Mouse (Mus musculus) frontal cortex, postnatal 10 days (tissue): ENCODE measurements around the gene Ehbp1.

ENCODE experiments used
- DNase-seq, 2 experiments: peaks; one replicate each; pipeline ENCODE4 v3.0.0; 2022; ENCODE audit warnings: low spot score in 2 of 2, mixed read lengths in 1 of 2

Gene Ehbp1

DNA sequence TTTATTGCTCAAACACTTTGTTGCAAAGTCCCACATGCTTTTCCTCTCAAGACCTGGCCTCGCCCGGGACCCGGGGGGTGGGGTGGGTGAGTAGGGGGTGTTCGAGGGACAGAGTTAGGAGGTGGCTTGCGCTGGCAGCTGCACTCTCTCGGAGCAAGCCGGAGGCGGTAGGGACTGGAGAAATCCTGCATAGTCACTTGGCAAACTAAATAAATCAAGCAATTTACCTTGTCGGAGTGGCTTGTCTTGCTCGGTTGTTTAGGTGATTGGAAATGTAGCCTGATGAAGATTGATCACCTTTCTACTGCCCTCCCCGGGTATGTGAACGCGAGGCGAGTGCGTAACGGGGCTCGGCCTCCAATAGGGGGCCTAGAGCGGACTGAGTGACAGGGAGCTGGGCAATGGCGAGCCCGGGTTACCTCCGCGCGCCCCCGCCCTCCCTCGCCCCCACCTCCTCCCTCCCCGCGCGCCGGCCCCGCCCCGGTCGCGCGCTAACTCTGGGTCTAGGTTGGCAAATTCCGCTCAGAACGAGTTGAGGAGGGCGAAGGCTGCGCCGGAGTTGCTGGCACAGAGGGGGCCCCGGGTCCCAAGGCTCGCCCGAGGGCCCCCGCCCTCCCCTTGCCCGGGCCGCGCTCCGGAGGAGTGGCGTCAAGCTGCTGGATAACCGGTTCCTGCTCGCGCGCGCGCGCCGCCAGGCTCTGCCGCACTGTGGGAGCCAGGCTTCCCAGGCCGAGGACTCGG, 340.6 kb downstream of the Ehbp1 start:
- peak; percentile 36 to 65 for DNase-seq

DNA sequence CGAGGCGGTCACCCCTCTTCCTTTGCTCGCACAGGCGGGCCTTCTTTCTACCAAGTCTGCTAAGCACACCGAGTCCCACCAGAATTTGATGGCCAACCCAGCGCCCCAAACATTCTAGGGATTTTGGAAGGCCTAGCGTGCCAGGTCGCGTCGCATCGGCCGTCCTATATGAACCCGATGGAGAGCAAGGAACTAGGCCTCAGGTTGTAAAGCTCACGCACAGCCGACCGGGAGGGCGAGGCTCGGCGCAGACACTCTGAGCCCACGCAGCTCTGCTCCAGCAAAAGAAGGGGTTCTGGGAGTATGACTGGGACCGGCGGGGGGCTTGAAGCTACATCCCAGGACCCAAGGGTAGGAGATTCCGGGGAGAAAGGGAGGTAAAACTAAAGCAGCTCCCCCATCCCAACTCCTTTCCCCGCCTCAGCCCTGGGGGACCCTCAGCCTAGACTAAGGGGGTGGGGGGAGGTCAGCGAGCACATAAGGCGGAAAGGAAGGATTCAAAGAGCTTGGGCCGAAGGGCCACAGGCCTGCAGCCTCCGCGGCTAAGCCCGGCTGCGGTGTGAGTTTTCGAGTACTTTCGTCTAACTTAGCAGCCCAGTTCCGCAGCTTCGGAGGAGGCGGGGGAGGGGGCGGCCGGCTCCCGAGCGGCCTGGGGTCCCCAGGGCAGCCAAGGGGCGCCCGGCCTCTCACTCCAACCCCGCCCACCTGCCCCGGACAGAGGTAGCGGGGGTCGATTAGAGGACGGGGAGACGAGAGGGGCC, 341.6 kb downstream of the Ehbp1 start:
- peak in 1 of 2 experiments; percentile 14 for DNase-seq

DNA sequence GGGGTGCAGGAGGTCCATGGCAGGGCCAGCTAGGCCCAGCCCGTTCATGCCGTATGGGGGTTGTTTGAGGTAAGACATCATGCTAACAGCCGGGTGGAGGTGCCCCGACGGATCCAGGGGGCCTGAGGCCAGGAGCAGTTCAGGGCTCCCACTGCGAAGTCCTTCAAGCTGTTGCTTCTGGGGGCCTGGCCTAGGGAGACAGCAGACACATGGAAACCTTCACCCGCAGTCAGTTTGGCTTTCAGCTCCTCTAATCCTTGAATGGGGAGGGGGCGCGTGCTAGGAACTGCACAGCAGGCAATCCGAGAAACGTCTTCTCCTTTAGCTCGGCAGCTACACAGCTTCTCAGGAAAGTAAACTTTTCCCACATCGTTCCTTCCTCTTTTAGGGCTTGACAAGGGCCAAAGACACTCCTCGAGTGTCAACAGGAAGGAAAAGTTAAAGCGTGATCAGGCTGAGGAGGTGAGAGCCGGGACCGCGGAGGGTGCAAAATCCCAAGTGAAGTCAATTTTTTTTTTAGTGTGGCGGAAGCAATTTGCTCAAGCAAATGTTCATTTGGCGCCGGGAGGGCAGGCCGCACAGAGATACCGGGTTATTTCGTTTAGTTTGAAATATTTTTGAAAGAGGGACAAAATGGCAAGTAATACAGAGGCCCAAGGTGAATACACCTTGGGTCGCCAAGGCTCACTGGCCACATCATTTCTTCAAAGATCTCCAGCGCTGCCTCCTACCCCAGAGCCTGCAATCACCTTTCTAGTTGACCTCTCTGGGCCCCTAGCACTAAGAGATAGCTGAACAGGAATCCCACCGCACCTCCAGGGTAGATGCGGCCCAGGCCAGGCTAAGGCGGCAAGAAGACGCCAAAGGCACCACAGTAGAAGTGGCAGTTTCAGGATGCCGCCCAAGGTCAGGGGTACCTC, 342.4 kb downstream of the Ehbp1 start:
- peak in 1 of 2 experiments; percentile 9 for DNase-seq

DNA sequence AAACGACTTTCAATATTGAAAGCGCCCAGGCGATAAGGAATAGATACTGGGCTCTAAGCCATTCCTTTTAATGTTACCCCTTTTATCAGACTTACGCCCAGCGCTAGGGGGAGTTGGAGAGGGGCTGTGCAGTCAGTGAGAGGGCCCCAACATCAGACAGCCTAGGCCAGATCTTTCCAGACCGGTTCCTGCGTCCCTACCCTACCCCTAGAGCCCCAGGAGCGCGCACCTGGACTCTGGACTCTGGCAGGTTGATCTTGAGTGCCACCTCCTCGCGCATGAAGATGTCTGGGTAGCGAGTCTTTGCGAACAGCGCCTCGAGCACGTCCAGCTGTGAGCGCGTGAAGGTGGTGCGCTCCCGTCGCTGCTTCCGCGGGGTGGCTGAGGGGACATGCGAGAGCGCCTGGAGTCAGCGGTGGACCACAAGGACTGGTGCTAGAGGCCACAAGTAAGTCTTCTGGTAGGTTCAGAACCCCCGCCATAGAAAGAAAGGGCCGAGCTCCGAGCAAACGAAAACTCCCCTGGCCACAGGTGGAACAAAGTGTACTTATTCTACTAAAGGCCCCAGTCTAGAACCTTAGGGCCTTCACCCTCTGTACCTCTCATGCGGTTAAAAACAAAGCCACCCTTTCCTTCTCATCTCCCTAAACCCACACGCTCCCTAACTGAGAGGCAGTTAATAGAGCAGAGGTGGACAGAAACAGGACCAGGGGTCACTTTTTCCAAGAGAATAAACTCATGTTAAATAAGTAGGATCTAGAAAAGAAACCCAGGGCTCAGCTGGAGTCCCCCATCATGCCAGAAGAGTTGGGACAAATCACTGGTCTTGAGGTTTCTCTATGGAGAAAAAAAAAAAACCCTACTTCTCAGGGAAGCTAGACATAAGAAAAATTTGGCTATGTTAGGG, 343.7 kb downstream of the Ehbp1 start:
- no peak for DNase-seq

DNA sequence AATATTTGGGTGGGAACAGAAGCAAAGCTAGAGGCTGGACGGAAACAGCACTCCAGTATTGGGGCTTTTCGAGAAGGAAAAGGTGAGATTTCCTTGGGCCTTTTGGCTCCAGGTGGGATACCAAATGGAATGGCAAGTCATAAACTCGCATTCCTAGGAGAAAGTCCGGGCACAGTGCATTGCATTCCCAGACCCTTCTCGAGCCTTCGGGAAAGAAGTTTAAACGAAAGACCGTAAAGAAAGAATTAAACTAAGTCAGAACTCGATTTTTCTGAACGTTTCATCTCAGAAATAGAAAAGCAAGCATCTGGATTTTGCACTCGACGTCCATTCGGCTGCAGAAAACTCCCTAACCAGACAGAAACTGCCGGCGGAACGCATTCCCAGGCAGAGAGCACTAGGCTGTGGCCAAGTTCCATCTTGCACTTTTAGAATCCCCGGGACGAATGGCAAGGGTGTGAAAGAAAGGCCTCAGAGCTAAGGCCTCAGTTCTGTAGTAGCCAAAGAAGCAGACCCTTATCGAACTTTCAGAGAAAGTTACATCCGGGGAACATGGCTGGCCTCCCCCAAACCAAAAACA, 344.4 kb downstream of the Ehbp1 start:
- DNase-seq, result no peak

DNA sequence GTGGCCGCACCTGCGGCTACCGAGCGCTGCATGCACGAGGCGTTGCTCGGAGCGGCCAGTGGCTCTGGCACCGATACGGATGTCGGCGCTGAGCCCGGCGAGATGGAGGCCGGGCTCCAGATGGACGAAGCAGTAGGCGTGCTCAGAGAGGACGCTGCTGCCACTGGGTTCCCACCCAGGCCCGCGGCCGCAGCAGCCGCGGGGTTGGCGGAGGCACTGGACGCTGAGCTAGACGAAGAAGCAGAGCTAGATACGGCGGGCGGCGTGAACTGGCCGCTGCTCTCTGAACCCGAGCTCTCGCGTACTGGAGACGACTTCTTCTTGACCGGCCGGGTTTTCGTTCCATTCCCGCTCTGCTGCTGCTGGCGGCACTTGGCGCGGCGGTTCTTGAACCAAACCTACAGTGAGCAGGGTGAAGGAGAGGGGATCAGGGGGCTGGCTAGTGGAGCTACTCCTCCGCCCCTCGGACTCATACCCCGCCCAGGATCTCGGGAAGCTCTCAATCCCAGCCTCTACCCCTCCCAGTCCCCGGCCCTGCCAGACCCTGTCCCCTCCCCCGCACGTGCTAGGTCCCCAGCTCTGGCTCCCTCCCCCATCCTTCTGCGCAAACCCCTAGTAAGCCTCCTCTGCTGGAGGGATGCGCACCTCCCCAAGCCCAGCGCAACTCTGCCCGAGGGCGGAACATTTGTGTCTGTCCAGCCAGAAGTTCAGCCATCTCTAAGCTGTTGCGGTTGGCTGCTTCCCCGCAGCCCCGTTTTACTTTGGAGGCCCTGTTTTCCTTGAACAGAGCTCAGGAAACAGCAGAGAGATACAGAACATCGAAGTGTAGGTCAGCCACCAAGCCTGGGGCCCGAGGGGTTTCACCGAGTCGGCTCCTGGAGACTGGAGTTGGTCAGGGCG, 345.2 kb downstream of the Ehbp1 start:
- peak; percentile 46 to 54 for DNase-seq

DNA sequence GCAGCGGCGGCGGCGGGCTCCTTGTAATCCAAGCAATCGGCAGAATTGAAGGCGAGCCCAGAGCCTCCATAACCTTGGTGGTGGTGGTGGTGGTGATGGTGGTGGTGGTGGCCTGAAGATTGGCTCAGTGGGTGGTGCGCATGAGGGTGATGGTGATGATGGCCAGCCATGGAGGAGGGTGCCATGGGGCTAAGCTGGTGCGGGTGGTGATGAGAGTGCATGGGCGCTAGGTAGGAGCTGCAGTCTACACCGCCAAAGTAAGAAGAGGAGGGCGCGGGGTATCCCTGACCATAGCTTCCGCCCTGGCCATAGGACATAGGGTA, 345.8 kb downstream of the Ehbp1 start:
- no peak for DNase-seq

DNA sequence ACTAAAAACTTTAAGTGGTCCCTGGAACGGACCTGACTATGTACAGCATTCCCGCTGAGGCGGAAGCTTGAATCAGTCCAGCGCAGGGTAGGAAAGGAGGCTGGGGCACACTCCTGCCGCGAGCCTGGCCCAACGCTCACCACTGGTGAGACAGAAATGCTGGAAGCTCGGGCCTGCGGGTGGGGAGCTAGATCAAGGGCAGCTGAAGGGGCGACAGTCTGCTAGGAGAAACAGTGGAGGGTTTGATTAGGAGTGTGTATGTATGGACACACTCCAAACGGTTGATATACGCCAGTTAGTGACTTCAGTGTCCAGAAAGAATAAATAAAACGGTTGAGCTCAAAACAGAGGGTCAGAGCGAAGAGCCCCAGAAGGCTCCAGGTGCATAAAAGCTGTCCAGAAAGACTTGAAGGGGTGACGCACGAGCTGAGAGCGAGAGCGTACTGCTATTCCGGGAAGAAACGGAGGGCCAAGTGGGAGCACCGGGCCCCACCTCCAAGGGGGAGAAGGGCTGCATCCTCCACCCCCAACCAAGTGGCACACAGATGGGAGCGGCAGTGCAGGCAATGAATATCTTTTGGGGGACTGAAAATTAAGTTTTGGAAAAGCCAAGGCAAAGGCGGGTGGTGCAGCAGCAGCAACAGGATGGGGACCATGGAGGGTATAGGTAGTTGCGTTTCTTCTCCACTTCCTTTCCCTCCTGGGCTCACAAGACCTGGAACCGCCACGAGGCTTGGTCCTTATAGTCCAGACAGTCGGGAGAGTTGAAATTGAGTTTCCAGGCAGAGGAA, 346.4 kb downstream of the Ehbp1 start:
- peak in 1 of 2 experiments; percentile 24 for DNase-seq

DNA sequence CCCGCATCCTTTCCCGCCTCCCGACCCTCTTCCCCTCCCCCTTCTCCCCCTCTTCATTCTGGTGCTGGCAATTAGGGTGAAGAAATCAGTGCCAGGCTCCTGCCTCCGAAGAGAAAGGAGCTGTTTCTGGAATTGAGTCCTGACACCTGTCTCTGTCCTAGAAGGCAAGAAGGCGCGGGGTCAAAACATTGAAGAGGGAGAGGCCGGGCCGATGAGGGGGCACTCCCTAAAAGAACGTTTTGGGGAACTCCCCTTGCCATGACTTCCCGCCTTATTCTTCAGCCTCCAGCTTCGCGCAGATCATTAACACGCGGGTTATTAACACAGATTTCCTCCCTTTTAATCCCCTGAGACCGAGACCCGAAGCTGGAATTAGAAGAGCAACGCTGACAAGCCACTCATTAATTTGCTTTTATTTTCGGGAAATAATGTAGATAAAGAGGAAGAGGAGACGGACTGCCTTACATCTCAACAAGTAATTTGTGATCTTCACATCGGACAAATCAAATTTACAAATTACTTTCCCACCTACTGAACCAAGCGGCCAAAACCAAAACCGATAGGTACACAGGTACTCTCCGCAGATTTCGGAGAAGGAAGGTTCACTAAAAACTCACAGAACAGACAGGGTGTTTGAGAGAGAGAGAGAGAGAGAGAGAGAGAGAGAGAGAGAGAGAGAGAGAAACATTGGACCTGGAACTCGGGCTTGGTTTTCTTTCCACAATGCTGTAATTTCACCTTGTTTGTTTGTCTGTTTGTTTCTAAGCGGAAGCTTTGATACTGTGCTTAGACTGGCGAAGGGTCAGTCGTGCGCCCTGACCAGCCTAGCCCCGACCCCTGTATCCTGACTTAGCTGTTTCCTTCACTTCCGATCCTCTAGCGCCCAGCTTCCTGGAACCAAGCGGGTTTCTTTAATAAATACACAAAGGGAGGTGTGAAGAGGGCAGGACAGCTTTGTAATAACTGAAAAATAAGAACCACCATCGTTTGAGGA, 347.4 kb downstream of the Ehbp1 start:
- DNase-seq, result no peak

DNA sequence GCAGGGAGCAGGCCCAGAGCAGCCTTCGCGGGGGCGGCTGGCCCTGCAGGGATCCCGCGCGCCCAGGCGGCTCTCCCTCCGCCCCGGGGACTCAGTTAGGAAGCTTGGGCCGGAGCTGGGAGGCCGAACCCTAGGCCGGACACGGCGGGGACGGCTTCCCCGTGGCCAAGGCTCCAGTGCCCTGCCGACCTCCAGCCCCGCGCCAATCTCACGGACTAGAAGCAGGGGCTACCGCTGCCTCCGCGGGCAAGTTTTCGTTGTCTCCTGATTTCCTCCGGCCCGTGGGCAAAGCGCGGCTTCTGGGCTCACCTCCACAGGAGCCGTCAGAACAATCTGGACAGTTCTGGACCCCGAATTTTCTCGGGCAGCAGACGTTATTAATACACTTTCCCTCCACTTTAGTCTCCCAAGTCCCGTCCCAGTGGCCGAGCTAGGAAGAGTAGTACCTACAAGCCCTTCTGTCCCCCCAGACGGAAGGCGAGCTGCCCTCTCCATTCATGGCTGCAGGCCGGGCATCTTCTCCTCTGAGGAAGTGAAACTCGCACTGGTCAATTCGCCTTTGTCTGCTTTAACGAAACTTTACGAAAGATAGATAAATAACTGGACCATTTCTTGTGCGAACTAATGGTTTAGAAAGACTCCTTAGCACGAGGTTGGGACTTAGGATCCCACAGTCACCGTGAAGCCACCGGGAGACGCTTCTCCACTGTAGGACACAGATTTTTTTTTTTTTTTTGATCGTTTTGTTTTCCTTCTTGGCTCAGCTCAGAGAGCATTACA, 348.3 kb downstream of the Ehbp1 start:
- DNase-seq, result peak in 1 of 2 experiments; percentile 30

DNA sequence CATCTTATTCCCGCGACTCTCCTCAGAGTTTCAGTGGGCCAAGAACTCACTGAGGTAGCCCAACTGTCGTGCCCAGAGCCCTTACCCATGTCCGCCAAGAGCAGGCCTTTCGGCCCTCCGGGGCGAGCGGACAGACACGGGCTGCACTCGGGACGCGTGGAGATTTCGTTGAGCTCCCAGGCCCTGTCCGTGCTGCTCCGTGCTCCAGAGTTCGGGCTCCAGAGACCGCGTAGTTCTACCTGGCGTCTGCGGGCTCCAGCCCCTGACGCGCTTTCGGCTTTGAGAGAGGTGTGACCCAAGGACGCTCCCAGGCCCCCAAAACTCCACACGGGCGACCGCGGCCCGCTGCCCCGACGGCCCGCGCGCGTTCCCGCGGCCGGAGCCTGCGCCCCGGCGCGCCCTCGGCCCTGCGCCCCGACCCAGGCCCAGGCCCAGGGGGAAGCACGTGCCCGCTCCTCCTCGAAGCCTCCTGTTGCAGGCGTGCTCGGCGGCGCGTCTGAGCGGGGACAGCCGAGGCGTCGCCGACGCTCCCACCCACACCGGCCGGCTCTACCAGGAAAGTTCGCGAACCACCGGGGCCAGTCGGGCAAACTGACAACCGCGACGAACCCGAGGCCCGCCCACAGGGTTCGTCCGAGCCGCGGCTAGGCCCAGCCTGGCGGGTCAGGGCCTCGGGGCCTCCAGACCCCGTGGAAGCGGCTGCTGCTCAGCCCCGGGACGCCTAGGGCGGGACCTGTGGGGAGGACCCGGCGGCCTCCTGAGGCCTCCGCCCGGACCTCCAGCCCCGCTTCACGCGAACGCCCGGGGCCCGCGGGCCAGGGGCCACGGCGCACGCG, 349.1 kb downstream of the Ehbp1 start:
- DNase-seq, result peak in 1 of 2 experiments; percentile 11

DNA sequence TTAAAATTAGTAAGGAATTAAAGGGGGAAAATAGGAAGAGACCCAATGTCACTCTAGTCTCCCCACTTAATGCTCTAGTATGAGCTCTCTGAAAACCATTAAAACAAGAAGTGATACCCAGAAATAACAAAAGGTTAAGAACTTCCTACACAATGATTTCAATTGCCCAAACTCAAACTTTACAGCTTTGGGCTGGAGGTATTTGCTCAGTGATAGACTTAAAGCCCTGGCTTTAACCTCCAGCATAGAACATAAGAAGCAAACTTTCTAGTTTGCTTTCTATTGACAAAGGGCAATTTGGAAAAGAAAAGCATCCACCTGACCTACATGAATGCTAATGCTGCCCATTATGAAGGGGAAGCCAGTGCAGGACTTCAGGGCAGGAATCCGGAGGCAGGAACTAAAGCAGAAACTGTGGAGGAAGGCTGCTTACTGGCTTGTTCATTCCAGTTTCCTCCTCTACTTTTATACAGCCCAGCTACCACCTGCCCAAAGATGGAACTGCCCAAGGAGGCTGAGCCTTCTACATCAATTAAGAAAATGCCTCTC, 353.6 kb downstream of the Ehbp1 start:
- no peak for DNase-seq

DNA sequence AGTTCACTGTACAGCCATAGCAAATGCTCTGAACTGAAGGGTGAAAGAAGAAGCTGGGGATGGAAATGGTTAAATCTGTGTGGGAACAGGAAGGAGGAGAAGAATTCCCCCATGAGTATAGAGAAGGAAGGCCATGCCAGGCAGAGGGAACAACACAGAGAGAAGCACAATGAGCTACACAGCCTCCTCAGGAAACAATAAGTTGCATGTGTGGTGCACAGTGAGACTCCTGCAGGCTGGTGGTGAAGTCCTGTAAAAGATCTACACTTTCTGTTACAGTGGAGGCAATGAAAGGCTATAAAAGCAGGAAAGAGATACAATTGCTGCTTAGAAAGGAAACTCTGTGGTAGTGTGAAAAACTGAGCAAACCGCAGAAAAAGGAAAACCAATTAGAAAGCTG, 357.0 kb downstream of the Ehbp1 start:
- no peak for DNase-seq

DNA sequence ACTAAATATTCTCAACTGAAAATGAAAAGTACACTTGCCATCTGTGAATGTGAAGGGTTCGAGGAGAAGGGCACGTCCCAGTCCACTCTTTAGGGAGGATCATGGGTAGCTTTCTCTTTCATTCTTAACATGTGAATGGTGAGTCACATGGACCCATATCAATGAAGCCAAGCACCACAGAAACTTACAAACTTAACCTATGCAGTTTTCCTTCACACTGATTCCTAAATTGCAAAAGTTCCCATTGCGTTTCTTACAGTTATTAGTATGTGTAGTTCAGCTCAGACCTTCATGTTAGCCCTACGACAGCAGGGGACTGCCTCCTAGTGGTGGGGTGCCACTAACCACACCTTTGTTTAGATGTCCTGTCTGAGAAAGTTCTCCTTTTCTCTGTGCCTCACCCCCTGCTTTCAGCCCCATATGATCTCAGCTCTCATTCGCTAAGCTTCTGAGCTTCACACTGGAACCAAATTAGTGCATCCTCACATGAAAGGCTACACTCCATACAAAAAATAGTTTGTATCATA, 368.0 kb downstream of the Ehbp1 start:
- DNase-seq, result no peak

DNA sequence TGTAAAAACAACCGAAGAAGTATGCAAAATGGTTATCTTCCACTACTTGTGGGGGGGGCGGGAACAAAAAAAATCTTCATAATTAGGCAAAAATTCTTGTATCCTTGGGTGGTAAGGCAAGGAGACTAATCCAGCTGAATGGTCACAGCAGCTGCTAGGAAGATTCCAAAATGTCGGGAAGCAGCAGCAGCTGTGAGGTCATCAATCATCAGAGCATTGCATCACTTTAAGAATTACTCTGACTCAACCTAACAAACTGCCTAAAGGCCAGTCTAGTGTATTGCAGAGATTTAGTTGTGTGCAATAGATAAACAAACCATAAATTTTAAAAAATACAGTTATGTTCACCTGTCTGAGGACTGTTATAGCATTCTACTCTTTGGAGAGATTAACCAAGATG, 368.5 kb downstream of the Ehbp1 start:
- DNase-seq, result no peak
